Mouse (Mus musculus) brain, embryonic 14.5 days (tissue): ENCODE measurements around the gene Trmt1.

Experiments used
- CTCF ChIP-seq: fragments of 200-500 bp; IDR thresholded peaks from 2 replicates; pipeline ENCODE4 v1.5.1; 2012; ENCODE audit warnings: inconsistent platforms, mild to moderate bottlenecking, moderate library complexity, borderline replicate concordance; ENCODE audit not compliant: insufficient read depth, insufficient read length; ENCODE audit errors: extremely low read depth
- POLR2A ChIP-seq: fragments of 200-500 bp; IDR thresholded peaks from 2 replicates; pipeline ENCODE4 v1.6.1; 2012; ENCODE audit warnings: mild to moderate bottlenecking, inconsistent platforms, borderline replicate concordance; ENCODE audit not compliant: poor library complexity, insufficient read depth, insufficient read length, severe bottlenecking; ENCODE audit errors: extremely low read depth

DNA sequence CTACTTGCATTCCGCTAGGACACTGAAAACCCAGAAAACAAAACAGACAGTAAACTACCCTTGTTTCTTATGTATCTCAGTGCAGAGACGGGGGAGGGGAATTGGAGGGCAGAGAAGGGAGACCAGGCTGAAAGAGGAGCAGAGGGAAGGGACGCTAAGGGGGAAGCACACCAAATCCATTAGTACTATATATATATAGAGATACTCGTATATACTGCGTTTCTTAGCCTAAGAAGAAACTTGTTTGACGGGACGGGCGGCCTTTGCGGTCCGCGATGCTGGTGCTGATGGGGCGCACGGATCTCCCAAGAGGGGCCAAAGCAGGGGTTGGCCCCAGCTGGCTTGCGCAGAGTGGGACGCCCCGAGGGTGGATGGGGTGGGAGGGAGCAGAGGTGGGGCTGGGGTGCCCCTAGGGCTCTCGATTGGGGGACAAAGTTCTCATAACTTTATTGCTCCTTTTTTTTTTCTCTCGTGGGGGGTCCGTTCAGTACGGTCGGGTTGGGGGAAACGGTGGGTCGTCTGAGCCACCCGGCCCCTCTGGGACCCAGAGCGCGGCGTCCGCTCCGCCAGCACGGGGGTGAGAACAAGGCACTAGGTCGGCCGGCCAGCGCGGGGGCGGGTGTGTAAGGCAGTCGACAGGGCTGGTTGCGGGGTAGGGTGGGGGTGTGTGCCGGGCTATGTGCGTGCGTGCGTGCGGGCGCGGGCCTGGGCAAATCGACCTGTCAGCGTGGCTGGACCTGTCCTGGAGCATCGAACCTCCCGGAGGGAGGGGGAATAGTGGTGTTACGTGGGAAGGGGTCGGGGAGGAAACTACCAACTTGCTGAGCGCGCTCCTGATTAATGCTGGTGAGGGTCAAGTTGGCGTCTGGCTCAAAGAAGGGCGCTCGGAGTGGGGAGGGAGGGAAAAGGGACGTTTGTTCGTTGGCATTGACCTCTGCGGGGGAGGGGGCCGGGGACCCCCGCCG is 19.0 kb downstream of the Trmt1 start:
- no peak for TF ChIP-seq CTCF
- TF ChIP-seq POLR2A, result no peak
